Mouse (Mus musculus) C2C12 (cell line): ENCODE data around the gene Stk32c. TPM values are rescaled to one million over a fixed set of nuclear protein-coding genes. Genes with fewer than 3 reads are reported as not detected.

Source experiments
- H3K27me3 ChIP-seq: one replicate; pipeline ENCODE4 v1.6.1; 2011; ENCODE audit not compliant: control insufficient read depth, insufficient read depth, insufficient read length
- H3K36me3 ChIP-seq: one replicate; pipeline ENCODE4 v1.6.1; 2011; ENCODE audit not compliant: control insufficient read depth, insufficient read depth
- H3K4me3 ChIP-seq: one replicate; pipeline ENCODE4 v1.5.1; 2011; ENCODE audit warnings: mild to moderate bottlenecking, control low read depth; ENCODE audit not compliant: poor library complexity, insufficient read depth, severe bottlenecking
- H3K79me2 ChIP-seq: one replicate; pipeline ENCODE4 v1.6.1; 2011; ENCODE audit not compliant: control insufficient read depth, insufficient read depth
- H3K79me3 ChIP-seq: one replicate; pipeline ENCODE4 v1.6.1; 2011; ENCODE audit warnings: low read depth, control low read depth
- H3ac ChIP-seq: one replicate; pipeline ENCODE3; 2011; ENCODE audit warnings: low read depth; ENCODE audit not compliant: control insufficient read depth, insufficient read length
- CEBPB ChIP-seq: IDR thresholded peaks from one replicate; pipeline ENCODE4 v1.6.1; 2011; ENCODE audit warnings: low read depth, mild to moderate bottlenecking, control low read depth, moderate library complexity
- CTCF ChIP-seq: IDR thresholded peaks from one replicate; pipeline ENCODE4 v1.5.1; 2011; ENCODE audit not compliant: control insufficient read depth, insufficient read depth, insufficient read length
- FOSL1 ChIP-seq: IDR thresholded peaks from one replicate; pipeline ENCODE4 v1.8.0; 2011; ENCODE audit warnings: mild to moderate bottlenecking, low read length; ENCODE audit not compliant: poor library complexity, insufficient read depth, severe bottlenecking
- MAX ChIP-seq: IDR thresholded peaks from one replicate; pipeline ENCODE4 v1.6.1; 2011; ENCODE audit warnings: mild to moderate bottlenecking, control low read depth
- MYOD1 ChIP-seq: IDR thresholded peaks from one replicate; pipeline ENCODE4 v1.6.1; 2011; ENCODE audit warnings: low read depth; ENCODE audit not compliant: control insufficient read depth, insufficient read length
- MYOG ChIP-seq: IDR thresholded peaks from one replicate; pipeline ENCODE4 v1.6.1; 2011; ENCODE audit not compliant: control insufficient read depth, insufficient read length; ENCODE audit errors: extremely low read depth
- USF1 ChIP-seq: IDR thresholded peaks from one replicate; pipeline ENCODE4 v1.6.1; 2011; ENCODE audit warnings: low read depth, mild to moderate bottlenecking, control low read depth, moderate library complexity
- polyA plus RNA-seq: library from polyadenylated mRNA; unstranded; fragments of >200 nt; fragmentation: generic; extraction: Trizol; gene quantifications from one replicate; pipeline ENCODE4 v1.2.1, GENCODE M21; 2012; ENCODE audit warnings: missing spikeins

Stk32c gene
- polyA plus RNA-seq, 1 experiment, result 2.6 TPM

DNA sequence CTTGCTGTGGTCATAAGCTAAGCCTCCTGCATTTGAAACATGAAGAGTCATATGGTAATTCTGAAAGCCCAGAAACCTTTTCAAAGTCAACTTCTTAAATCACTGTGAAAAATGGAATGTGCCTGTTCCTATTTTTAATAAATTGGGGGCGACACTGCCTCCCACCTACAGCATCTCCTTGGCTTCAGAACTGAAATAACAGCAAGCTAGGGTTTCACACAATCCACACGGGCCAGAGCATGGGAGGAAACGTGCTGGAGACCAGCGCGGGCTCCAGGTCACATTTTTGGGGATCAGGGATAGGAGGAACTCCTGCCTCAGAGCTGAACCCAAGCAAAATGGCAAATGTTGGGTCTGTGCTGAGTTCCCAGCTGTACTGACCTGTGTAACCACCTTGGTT lies 33.8 kb downstream of the Stk32c start:
- H3K4me3 ChIP-seq, result no peak overlapping the region
- H3K79me2 ChIP-seq, result no peaks in the 10 kb centered on the region
- peaks cover 5% of the 10 kb centered on the region for H3K27me3 ChIP-seq
- H3K36me3 ChIP-seq, result no peaks in the 10 kb centered on the region
- TF ChIP-seq CTCF (no peak), FOSL1 (no peak), CEBPB (no peak), USF1 (no peak), MAX (no peak), MYOD1 (no peak)
- no peaks in the 10 kb centered on the region for H3K79me3 ChIP-seq
- no peak overlapping the region for H3ac ChIP-seq

GRCm38 (mm10) chr7:139169143-139169542 lies 44.0 kb downstream of the Stk32c start:
- Histone ChIP-seq H3K27me3 (peaks cover 6% of the 10 kb centered on the region), H3K36me3 (no peaks in the 10 kb centered on the region), H3K79me2 (no peaks in the 10 kb centered on the region), H3K79me3 (no peaks in the 10 kb centered on the region), H3K4me3 (no peak overlapping the region), H3ac (no peak overlapping the region)
- TF ChIP-seq MYOD1 (no peak), MYOG (no peak), USF1 (no peak), CTCF (no peak), CEBPB (no peak), MAX (no peak), FOSL1 (no peak)

- H3K4me3 ChIP-seq, result no peak overlapping the region
- H3K27me3 ChIP-seq, result no peaks in the 10 kb centered on the region
- no peak overlapping the region for H3ac ChIP-seq
- H3K79me3 ChIP-seq, result no peaks in the 10 kb centered on the region
- no peaks in the 10 kb centered on the region for H3K79me2 ChIP-seq
- no peaks in the 10 kb centered on the region for H3K36me3 ChIP-seq
- TF ChIP-seq CEBPB (no peak), MAX (no peak), CTCF (no peak), MYOD1 (no peak), USF1 (no peak), FOSL1 (no peak), MYOG (no peak)
These were observed 48.7 kb downstream of the Stk32c start for GRCm38 (mm10) chr7:139164410-139164809.

DNA sequence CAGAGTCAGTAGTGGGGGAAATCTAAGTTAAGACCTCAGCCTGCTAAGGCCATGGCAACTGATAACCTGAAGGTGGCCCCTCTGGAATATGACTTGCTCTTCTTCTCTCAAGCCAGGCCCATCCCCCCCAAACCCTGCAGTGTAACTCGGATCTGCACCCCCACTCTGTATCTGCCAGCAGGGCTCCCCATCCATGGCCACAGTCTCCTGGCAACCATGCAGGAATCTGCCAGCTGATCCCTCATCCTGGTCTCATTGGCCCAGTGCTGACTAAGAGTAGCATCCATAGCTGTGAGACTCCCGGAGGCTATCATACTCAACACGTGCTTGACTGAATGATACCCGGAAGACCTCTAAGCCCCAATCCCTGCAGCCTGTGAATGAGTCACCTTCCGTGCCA lies 54.2 kb downstream of the Stk32c start:
- no peaks in the 10 kb centered on the region for H3K36me3 ChIP-seq
- no peak overlapping the region for H3ac ChIP-seq
- no peaks in the 10 kb centered on the region for H3K79me2 ChIP-seq
- no peak overlapping the region for H3K4me3 ChIP-seq
- H3K79me3 ChIP-seq, result no peaks in the 10 kb centered on the region
- H3K27me3 ChIP-seq, result no peaks in the 10 kb centered on the region
- TF ChIP-seq FOSL1, result no peak
- TF ChIP-seq MAX, result no peak
- no peak for TF ChIP-seq MYOD1
- no peak for TF ChIP-seq CTCF
- no peak for TF ChIP-seq CEBPB
- TF ChIP-seq USF1, result no peak
- TF ChIP-seq MYOG, result no peak

- Histone ChIP-seq H3K79me2 (no peaks in the 10 kb centered on the region), H3K36me3 (no peaks in the 10 kb centered on the region), H3K27me3 (no peaks in the 10 kb centered on the region), H3K79me3 (no peaks in the 10 kb centered on the region), H3K4me3 (no peak overlapping the region), H3ac (no peak overlapping the region)
- TF ChIP-seq CEBPB (no peak), CTCF (no peak), MAX (no peak), USF1 (no peak), MYOG (no peak), MYOD1 (no peak), FOSL1 (no peak)
These were observed 54.6 kb downstream of the Stk32c start for GRCm38 (mm10) chr7:139158549-139158948.

- Histone ChIP-seq H3K79me2 (no peaks in the 10 kb centered on the region), H3K27me3 (no peaks in the 10 kb centered on the region), H3K36me3 (no peaks in the 10 kb centered on the region), H3ac (no peak overlapping the region), H3K79me3 (no peaks in the 10 kb centered on the region), H3K4me3 (no peak overlapping the region)
- no peak for TF ChIP-seq USF1
- TF ChIP-seq MAX, result no peak
- no peak for TF ChIP-seq MYOG
- no peak for TF ChIP-seq MYOD1
- TF ChIP-seq FOSL1, result no peak
- no peak for TF ChIP-seq CTCF
- no peak for TF ChIP-seq CEBPB
These were observed 55.6 kb downstream of the Stk32c start for GRCm38 (mm10) chr7:139157541-139157940.
